Mouse (Mus musculus) small intestine, adult 10 weeks (tissue): ENCODE data around the gene Kiss1r. TPM values are rescaled to one million over a fixed set of nuclear protein-coding genes. Genes with fewer than 3 reads are reported as not detected.

Source experiments
- polyA plus RNA-seq: library from polyadenylated mRNA; stranded (reverse); fragments of 350-450 nt; fragmentation: Illumina TruSeq; extraction: RNeasy Lipid Tissue Mini Kit (QIAGEN cat#74804); gene quantifications from one replicate; pipeline ENCODE4 v1.2.3, GENCODE M21; 2014; ENCODE audit warnings: low replicate concordance

Gene Kiss1r
- polyA plus RNA-seq, result not detected

DNA sequence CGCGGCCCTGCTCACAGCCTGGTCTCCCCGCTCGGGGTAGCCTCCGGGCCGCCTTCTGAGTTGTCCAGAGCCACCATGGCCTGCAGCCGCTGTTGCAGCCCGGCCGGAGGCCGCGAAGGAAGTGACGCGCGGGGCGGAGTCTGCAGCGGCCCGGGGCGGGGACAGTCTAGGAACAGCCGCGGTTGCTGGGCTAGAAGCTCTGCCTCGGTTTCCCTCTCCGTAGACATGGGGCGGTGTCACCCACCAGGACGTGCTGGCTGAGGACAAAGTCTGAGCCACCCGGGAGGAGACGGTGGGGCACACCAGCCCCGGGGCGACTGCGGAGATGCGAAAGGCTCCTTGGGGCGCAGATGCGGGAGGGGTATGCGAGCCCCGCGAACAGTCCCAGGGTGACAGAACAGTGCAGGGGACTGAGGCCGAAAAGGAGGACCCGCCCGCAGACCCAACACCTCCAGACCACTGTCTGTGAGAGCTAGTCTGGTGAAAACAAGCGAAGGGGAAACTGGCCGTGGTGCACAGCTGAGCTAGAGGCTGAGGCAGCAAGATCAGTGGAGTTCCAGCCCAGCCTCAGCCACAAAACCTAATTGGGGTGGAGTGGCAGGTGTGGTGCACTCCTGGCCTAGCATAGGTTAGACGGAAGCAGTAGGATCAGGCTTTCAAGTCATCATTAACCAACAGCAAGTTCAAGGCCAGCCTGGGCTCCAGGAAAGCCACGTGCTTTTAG is at the start of gene Kiss1r:
Gene Kiss1r, plus strand, starts transcription at position 164 of the 724 bp plus-strand sequence.

DNA sequence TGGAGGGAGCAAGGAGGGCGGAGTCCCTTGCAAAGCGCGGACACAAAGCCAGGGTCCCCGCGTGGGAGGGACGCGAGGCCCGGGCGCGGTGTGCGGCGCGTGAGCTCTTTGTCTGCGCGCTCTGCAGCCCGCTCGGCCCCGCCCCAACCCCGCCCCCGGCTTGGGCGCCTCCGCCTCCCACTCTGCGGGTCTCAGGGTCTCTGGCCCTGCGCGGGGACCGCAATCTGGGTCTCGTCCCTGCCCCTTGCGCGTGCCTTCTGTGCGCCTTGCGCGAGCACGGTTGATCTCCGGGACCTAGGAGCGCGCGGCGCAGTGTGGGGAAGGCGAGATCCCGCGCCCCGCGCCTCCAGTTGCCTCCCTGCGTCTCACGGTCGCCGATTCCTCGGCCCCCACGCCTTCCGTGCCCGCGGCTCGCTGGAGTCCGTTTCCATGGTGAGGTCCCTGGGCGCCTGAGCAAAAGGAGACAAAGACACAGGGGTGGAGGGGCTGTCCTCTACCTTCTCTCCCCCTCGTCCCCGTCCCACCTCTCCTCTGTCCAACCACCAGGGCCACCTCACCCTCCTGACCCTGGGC is 42.4 kb upstream of the Kiss1r start, which contains the start of the genes Prtn3 and Plppr3:
Gene Prtn3, plus strand, starts transcription at position 187 of the 573 bp plus-strand sequence.
Gene Plppr3, minus strand, starts transcription at position 345 of the 573 bp plus-strand sequence.

DNA sequence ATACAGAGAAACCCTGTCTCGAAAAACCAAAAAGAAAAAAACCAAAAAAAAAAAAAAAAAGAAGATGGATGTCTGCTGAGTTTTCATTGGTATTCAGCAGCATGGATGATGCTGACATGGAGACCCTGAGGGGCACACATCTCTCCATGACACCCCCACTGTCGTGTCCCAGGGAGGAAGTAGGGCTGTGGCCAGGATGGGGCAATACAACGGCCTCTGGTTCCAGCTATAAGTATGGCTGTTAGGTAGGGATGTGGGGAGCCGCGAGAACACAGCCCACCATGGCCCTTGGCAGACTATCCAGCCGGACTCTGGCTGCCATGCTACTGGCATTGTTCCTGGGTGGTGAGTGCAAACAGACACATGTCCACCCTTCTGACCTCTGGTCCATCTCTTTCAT is 30.7 kb upstream of the Kiss1r start, which contains the start of gene Elane:
Gene Elane, plus strand, starts transcription at position 194 of the 400 bp plus-strand sequence.

DNA sequence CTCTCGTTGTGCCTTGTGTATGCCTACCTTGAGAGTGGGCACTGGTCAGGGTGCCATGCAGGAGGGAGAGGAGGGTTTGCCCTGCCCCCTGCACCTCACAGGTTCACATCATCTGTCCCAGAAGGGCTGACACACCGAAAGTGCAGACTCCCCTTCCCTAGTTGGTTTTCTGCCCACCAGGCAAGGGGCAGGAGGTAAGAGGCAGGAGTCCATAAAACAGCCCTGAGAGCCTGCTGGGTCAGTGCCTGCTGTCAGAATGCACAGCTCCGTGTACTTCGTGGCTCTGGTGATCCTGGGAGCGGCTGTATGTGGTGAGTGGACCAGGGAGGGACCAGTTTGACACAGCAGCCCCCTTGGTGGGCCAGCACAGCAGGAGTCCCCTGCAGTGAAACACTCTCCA is 26.1 kb upstream of the Kiss1r start, which contains the start of gene Cfd:
Gene Cfd, plus strand, starts transcription at position 184 of the 400 bp plus-strand sequence.

DNA sequence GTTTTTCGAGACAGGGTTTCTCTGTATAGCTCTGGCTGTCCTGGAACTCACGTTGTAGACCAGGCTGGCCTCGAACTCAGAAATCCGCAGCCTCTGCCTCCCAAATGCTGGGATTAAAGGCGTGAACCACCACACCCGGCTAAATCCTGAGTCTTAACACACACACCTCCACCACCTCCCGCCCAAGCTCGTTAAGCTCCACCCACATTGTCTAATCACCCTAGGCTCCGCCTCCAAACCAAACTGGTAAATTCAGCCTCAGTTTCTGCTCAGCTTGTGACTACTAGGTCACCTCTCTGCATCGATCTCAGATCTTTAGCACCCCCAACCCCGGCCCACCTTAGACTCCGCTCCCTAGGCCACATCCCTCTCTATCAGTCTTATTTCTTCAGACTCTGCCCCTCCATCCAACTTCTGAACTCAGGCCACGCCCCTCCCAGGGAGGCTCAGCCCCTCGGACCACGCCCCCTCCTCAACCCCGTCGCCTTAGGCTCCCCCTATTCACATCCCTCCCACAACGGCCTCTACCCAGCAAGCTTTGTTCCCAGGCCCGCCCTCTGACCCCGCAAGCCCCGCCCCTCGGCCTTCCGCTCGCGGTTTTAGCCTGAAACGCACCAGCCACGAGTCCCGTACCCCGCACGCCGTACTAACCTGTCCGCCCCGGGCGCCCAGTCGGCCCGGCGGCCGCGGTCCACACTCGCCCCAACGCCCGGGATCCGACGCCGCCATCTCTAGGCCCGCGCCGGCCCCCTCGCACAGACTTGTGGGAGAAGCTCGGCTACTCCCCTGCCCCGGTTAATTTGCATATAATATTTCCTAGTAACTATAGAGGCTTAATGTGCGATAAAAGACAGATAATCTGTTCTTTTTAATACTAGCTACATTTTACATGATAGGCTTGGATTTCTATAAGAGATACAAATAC is 8.3 kb upstream of the Kiss1r start, which contains the start of gene Med16:
Gene Med16, minus strand, starts transcription at position 757 of the 925 bp plus-strand sequence.

DNA sequence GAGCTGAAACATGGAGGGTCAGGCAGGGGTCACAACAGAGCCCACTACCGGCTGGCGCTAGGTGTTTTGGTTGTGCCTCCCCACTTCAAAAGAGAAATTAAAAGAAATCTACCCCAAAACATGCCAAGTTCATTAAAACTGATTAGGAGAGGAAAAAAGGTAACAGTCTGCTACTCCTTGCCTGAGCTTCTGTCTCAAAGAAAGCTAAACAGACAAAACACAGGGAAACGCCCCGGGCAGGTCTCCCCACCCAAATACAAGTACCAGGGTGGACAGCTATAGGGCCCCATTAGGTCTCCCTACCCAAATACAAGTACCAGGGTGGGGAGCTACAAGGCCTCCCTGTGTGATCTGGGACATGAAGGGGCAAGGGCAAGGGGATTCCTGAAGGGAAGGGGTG is 6.2 kb upstream of the Kiss1r start, which contains the start of gene Gm26602:
Gene Gm26602, plus strand, starts transcription at position 301 of the 400 bp plus-strand sequence.

DNA sequence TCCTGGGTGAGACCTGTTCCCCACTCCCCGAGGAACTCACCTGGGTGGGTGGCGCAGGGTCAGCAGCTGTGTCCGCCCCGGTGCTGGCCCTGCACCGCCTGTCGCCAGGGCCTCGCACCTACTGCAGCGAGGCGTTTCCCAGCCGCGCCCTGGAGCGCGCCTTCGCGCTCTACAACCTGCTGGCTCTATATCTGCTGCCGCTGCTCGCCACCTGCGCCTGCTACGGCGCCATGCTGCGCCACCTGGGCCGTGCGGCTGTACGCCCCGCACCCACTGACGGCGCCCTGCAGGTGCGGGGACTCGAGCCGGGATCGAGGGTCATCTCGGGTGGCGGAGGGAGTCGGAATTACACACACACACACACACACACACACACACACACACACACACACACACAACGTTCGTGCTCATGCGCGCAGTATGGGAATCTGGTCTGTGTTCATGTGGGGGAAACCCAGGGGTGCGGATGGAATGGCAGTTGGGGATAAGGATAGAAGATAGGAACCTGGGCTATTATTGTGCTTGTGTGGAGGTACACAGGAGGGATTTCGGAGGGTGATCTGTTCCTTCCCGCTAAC is 4.3 kb downstream of the Kiss1r start, which contains the start of gene R3hdm4:
Gene R3hdm4, minus strand, starts transcription at position 251 of the 578 bp plus-strand sequence.

DNA sequence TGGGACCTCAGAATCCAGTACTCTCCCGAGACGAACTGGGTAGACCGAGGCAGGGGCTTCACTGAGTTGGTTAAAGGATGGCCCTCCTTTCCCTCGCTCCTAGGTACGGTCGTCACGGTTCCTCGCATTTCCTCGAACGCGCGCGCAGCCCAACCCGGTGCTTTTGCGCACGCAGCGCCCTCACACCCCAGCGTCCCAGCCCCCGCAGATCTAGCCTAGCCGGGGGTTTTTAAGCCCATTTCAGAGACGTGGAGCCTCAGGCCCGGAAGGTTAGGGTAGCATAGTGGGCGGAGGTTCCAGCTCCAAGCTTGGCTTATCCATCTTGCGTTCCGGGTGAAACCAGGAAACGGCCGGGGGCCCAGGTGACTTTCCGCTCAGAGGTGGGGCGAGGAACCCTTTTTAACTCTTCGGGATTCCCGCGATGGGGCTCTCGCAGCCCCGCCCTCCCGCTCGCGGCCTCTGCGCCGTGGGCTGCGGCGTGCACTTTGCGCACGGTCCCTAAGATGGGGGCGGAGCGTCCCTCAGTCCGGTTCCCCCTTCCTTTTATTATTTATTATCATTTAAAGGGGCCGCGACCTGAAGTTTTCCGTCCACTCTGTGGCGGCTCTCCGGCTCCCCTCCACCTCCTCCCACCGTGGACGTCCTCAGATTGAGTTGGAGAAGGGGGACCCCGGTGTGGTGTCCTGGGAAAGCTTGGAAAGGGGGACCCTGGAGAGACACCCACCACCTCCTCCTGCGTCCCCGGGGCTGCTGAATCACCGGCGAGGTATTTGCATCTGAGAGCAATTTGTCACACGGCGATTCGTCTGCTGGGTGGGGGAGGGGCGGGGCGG is 9.9 kb downstream of the Kiss1r start, which contains the start of gene Arid3a:
Gene Arid3a, plus strand, starts transcription at position 553 of the 833 bp plus-strand sequence.

DNA sequence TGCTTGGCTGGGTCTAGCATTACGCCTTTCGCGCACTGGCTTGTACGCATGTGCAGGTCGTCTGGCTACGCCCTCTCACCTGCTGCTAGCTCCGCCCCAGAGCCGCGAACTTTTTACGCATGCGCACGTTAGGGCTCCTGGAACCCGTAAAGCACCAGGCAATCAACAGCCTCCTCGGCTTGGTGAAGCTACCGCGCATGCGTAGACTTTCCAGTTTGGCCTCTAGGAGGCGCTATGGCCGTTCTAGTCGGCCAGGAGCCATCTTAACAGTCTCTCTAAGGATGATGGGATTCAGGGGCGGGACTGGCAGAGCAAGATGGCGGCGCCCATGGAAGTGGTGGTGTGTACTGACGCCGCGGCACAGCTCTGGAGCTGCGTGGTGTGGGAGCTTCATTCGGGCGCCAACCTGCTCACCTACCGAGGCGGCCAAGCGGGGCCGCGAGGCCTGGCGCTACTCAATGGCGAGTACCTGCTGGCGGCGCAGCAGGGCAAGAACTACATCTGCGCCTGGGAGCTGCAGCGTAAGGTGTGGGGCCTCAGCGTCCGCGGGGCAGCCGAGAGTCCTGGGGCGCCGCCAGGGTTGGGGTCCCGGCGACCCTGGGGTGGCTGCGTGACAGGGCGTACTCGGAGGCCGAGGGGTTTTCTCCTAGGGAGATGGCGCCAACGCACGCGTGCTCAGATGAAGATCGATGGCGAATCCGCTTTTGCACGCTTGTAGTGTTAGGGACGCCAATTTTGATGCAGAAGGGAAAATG is 43.3 kb downstream of the Kiss1r start, which contains the start of gene Wdr18:
Gene Wdr18, plus strand, starts transcription at position 306 of the 755 bp plus-strand sequence.

DNA sequence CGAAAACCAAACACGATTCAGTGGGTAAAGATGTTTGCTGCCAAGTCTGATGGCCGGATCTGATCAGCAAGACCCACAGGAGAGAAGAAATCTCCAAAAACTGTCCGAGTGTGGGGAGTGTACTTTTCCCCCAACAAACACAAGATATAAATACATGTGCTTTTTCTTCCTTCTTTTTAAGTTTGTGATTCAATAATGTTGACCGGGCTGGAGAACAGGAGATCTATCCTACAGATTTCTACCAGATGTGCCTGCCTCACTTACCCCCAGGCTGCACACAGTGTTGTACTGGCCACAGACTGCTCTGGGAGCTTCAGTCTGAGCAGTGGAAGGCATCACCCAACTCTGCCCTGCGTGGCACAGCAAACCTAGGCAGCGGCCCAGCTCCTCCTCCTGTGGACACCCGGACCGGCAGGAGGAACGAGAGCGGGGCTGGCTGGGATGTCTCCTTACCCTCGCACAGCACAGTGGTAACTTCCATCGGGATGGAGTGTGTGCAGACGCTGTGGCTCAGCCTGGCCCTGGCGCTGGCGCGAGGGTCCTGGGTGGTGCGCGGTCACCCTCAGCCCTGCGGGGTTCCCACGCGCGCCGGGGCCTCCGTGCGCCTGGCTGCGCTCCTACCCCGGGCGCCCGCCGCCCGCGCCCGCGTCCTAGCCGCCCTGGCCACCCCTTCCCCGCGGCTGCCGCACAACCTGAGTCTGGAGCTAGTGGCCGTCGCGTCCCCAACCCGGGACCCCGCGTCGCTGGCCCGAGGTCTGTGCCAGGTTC is 53.8 kb downstream of the Kiss1r start, which contains the start of gene Grin3b:
Gene Grin3b, plus strand, starts transcription at position 301 of the 768 bp plus-strand sequence.

Other genes starting within 250 kb of the Kiss1r start
- not detected for gene Tpgs1, start 247.6 kb upstream of the Kiss1r start, polyA plus RNA-seq
- gene Cdc34, start 234.8 kb upstream of the Kiss1r start, polyA plus RNA-seq, result not detected
- not detected for gene Gzmm, start 228.0 kb upstream of the Kiss1r start, polyA plus RNA-seq
- gene Bsg, start 212.5 kb upstream of the Kiss1r start, polyA plus RNA-seq, result 328 TPM
- not detected for gene Hcn2, start 200.3 kb upstream of the Kiss1r start, polyA plus RNA-seq
- gene Polrmt, start 170.4 kb upstream of the Kiss1r start, polyA plus RNA-seq, result not detected
- not detected for gene Fgf22, start 161.9 kb upstream of the Kiss1r start, polyA plus RNA-seq
- gene Rnf126, start 150.0 kb upstream of the Kiss1r start, polyA plus RNA-seq, result 0.41 TPM
- gene Fstl3, start 139.7 kb upstream of the Kiss1r start, polyA plus RNA-seq, result 0.45 TPM
- not detected for gene Prss57, start 126.0 kb upstream of the Kiss1r start, polyA plus RNA-seq
- not detected for gene Palm, start 123.4 kb upstream of the Kiss1r start, polyA plus RNA-seq
- gene Misp, start 96.0 kb upstream of the Kiss1r start, polyA plus RNA-seq, result 3.9 TPM
- gene Ptbp1, start 62.5 kb upstream of the Kiss1r start, polyA plus RNA-seq, result 52.9 TPM
- gene Prtn3, start 42.5 kb upstream of the Kiss1r start, polyA plus RNA-seq, result not detected
- not detected for gene Plppr3, start 42.3 kb upstream of the Kiss1r start, polyA plus RNA-seq
- gene Elane, start 30.7 kb upstream of the Kiss1r start, polyA plus RNA-seq, result not detected
- 0.67 TPM for gene Cfd, start 26.1 kb upstream of the Kiss1r start, polyA plus RNA-seq
- 0.11 TPM for gene Med16, start 8.0 kb upstream of the Kiss1r start, polyA plus RNA-seq
- gene Gm26602, start 6.1 kb upstream of the Kiss1r start, polyA plus RNA-seq, result not detected
- gene R3hdm4, start 4.2 kb downstream of the Kiss1r start, polyA plus RNA-seq, result 1.5 TPM
- 2.3 TPM for gene Arid3a, start 10.1 kb downstream of the Kiss1r start, polyA plus RNA-seq
- gene Wdr18, start 43.2 kb downstream of the Kiss1r start, polyA plus RNA-seq, result 1.0 TPM
- gene Grin3b, start 53.7 kb downstream of the Kiss1r start, polyA plus RNA-seq, result not detected
- gene Tmem259, start 67.4 kb downstream of the Kiss1r start, polyA plus RNA-seq, result 0.45 TPM
- gene Cnn2, start 71.6 kb downstream of the Kiss1r start, polyA plus RNA-seq, result 1.9 TPM
- 0.11 TPM for gene Abca7, start 79.5 kb downstream of the Kiss1r start, polyA plus RNA-seq
- 0.19 TPM for gene Arhgap45, start 99.7 kb downstream of the Kiss1r start, polyA plus RNA-seq
- not detected for gene Polr2e, start 122.8 kb downstream of the Kiss1r start, polyA plus RNA-seq
- 27.2 TPM for gene Gpx4, start 130.2 kb downstream of the Kiss1r start, polyA plus RNA-seq
- 0.52 TPM for gene Sbno2, start 188.6 kb downstream of the Kiss1r start, polyA plus RNA-seq
- 3.0 TPM for gene Stk11, start 198.8 kb downstream of the Kiss1r start, polyA plus RNA-seq
- gene Atp5d, start 221.7 kb downstream of the Kiss1r start, polyA plus RNA-seq, result 1.8 TPM
- not detected for gene Cbarp, start 223.9 kb downstream of the Kiss1r start, polyA plus RNA-seq
- gene Midn, start 231.3 kb downstream of the Kiss1r start, polyA plus RNA-seq, result 7.7 TPM
- 12.5 TPM for gene Cirbp, start 249.0 kb downstream of the Kiss1r start, polyA plus RNA-seq